Mouse (Mus musculus): Measurements from ENCODE around the gene Alkbh8. TPM values are rescaled to one million over a fixed set of nuclear protein-coding genes. Genes with fewer than 3 reads are reported as not detected.
"Not testable (repeated sequence)": the region's sequence is repeated elsewhere in the genome, so short reads cannot be mapped to it uniquely, and the experiment has no call there.

Alkbh8 gene
- polyA plus RNA-seq, 1 experiment: 2.2 TPM

- H3ac ChIP-seq (ENCODE audit: control insufficient read depth, insufficient read length, low read depth): peak within 1 kb of the TSS; percentile 40
- H3K4me3 ChIP-seq (ENCODE audit: insufficient read depth, poor library complexity, severe bottlenecking): peak within 1 kb of the TSS; percentile 49
- H3K27me3 ChIP-seq (ENCODE audit: control insufficient read depth, insufficient read depth, insufficient read length): no peaks in the 10 kb centered on the region
- H3K79me3 ChIP-seq (ENCODE audit: low read depth): peaks cover 26% of the 10 kb centered on the region
- H3K36me3 ChIP-seq (ENCODE audit: control insufficient read depth, insufficient read depth): no peaks in the 10 kb centered on the region
- TF ChIP-seq CTCF (IDR thresholded peaks at IDR 0.05; ENCODE audit: control insufficient read depth, insufficient read depth, insufficient read length) (no peak), USF1 (IDR thresholded peaks at IDR 0.05; ENCODE audit: low read depth) (peak; percentile 85), MAX (IDR thresholded peaks at IDR 0.05) (peak; percentile 46)
- H3K79me2 ChIP-seq (ENCODE audit: control insufficient read depth, insufficient read depth): peaks cover 41% of the 10 kb centered on the region
Observed at GRCm38 (mm10) chr9:3403251-3404208, 68.6 kb downstream of the Alkbh8 start, which contains the start of gene Cwf19l2. Gene Cwf19l2 (plus strand): TSS chr9:3403592.

DNA sequence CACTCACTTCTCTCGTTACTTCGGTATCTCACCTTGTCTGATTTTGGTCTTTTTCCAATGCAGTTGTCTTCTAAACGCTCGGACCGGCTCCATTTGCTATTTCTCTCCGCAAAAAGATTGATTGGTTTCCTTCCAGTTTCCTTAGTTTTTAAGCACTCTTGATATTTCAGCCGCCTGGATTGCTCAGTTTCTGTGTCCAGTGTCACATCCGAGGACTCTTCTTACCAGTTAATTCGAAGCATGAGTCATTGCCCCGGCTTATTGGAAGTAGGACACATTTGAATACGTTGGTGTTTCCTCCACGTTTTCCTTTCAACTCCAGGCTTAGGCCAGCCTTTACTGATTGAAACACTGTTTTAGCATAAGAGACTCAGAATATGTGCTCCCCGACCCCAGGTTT is 69.4 kb downstream of the Alkbh8 start:
- TF ChIP-seq MYOG (IDR thresholded peaks at IDR 0.05; ENCODE audit: control insufficient read depth, extremely low read depth, insufficient read length) (no peak), FOSL1 (IDR thresholded peaks at IDR 0.05; ENCODE audit: insufficient read depth, low read length, poor library complexity, severe bottlenecking) (no peak), MAX (IDR thresholded peaks at IDR 0.05) (no peak), CTCF (IDR thresholded peaks at IDR 0.05; ENCODE audit: control insufficient read depth, insufficient read depth, insufficient read length) (no peak), MYOD1 (IDR thresholded peaks at IDR 0.05; ENCODE audit: control insufficient read depth, insufficient read length, low read depth) (no peak), USF1 (IDR thresholded peaks at IDR 0.05; ENCODE audit: low read depth) (no peak), CEBPB (IDR thresholded peaks at IDR 0.05; ENCODE audit: low read depth) (no peak)
- Histone ChIP-seq H3K79me3 (ENCODE audit: low read depth) (peaks cover 26% of the 10 kb centered on the region), H3K36me3 (ENCODE audit: control insufficient read depth, insufficient read depth) (no peaks in the 10 kb centered on the region), H3ac (ENCODE audit: control insufficient read depth, insufficient read length, low read depth) (peak overlapping the region; percentile 18), H3K4me3 (ENCODE audit: insufficient read depth, poor library complexity, severe bottlenecking) (peak overlapping the region; percentile 49), H3K79me2 (ENCODE audit: control insufficient read depth, insufficient read depth) (peaks cover 50% of the 10 kb centered on the region), H3K27me3 (ENCODE audit: control insufficient read depth, insufficient read depth, insufficient read length) (no peaks in the 10 kb centered on the region)

DNA sequence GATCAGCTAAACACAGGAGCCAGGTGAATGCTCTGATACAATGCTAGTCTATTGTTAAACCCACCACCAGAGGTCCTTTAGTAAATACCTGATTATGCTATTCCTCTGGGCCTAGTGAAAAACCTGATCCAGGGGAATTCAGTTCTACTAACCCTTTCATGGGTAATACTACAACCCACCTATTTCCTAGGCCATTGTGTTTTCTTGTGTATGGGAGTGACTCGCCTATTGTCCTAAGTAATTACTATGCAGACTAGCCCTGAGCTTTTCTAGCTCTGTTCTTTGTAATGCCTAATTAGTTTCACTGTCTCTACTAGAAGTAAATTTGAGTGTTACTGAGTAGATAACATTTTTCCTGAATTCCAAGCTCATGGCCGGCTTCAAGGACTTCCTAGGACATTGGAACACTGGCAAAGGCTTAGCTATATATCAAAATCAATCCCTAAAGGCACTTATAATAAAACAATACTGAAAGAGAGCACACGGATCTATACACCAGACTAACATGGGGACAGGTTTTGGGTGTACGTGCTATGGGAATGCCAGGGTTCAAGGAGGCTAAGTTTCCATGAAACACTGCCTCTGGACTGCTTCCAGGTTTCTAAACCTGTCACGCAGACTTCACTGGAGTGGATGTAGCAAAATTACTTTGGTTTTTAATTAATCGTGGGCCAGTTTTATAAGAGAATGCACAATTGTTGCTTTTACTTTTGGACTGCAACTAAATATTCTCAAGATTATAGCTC is 104.8 kb downstream of the Alkbh8 start:
- not testable (repeated sequence) for H3K27me3 ChIP-seq (ENCODE audit: control insufficient read depth, insufficient read depth, insufficient read length); H3K4me3 ChIP-seq (ENCODE audit: insufficient read depth, poor library complexity, severe bottlenecking); H3K79me3 ChIP-seq (ENCODE audit: low read depth); H3K36me3 ChIP-seq (ENCODE audit: control insufficient read depth, insufficient read depth); H3ac ChIP-seq (ENCODE audit: control insufficient read depth, insufficient read length, low read depth); H3K79me2 ChIP-seq (ENCODE audit: control insufficient read depth, insufficient read depth)

Other genes starting within 250 kb of the Alkbh8 start
- 1.9 TPM for gene Cwf19l2, start 68.5 kb downstream of the Alkbh8 start, polyA plus RNA-seq (2012; fragmentation: generic; extraction: Trizol)
- 0.01 TPM for gene Gucy1a2, start 197.6 kb downstream of the Alkbh8 start, polyA plus RNA-seq (2012; fragmentation: generic; extraction: Trizol)